In genomic region chr5:98300079-98300478, GRCm38 (mm10) we compare ENCODE assay signal across 29 mouse cellular contexts. TPM values are rescaled to one million over a fixed set of nuclear protein-coding genes. Genes with fewer than 3 reads are reported as not detected.
"Had no signal": no experiment of that assay in that cellular context is flagged by ENCODE, and none has a peak within 500 bp of the region (broad histone marks: within the 10 kb centered on the region; RNA-seq: fewer than 3 reads in every experiment).

No protein-coding gene starts in this region.

- H3K9me3 ChIP-seq: heart, embryonic 13.5 days; heart, embryonic 15.5 days; hindbrain, embryonic 12.5 days; limb, embryonic 10.5 days; limb, embryonic 12.5 days; liver, embryonic 13.5 days had no signal

- H3K27ac ChIP-seq: heart, embryonic 13.5 days; heart, embryonic 15.5 days; hindbrain, embryonic 12.5 days; hindbrain, embryonic 14.5 days; limb, embryonic 10.5 days; limb, embryonic 12.5 days; liver, embryonic 13.5 days had no signal

- H3K36me3 ChIP-seq: heart, embryonic 13.5 days; heart, embryonic 15.5 days; hindbrain, embryonic 12.5 days; limb, embryonic 10.5 days; limb, embryonic 12.5 days; liver, embryonic 13.5 days had no signal

- ATAC-seq: forebrain, postnatal 0 days; hindbrain, embryonic 16.5 days; inflammation-experienced regulatory T-cells, adult 6 months had no signal

- H3K4me1 ChIP-seq: heart, embryonic 13.5 days; heart, embryonic 15.5 days; hindbrain, embryonic 12.5 days; limb, embryonic 10.5 days; limb, embryonic 12.5 days; liver, embryonic 13.5 days had no signal

- H3K4me2 ChIP-seq: heart, embryonic 11.5 days; heart, embryonic 13.5 days; heart, embryonic 15.5 days; hindbrain, embryonic 12.5 days; hindbrain, embryonic 14.5 days; limb, embryonic 12.5 days; liver, embryonic 11.5 days; liver, embryonic 13.5 days had no signal

- H3K27me3 ChIP-seq: heart, embryonic 13.5 days; heart, embryonic 15.5 days; liver, embryonic 13.5 days had no signal

- H3K9ac ChIP-seq: forebrain, postnatal 0 days; heart, embryonic 13.5 days; heart, embryonic 15.5 days; hindbrain, embryonic 12.5 days; hindbrain, embryonic 14.5 days; limb, embryonic 12.5 days; liver, embryonic 13.5 days had no signal

- DNase-seq: forebrain, postnatal 0 days; gastrocnemius, postnatal 14 days; gastrocnemius, postnatal 36 days; heart, adult 18-20 months; heart, postnatal 14 days; heart, postnatal 36 days; kidney, adult 18-20 months; kidney, adult 8-10 months; kidney, postnatal 10 days; kidney, postnatal 25 days; kidney, postnatal 4 days; layer of hippocampus, adult 9-11 months; layer of hippocampus, postnatal 36 days; liver; liver, embryonic 13.5 days had no signal

- H3K4me3 ChIP-seq: heart, embryonic 13.5 days; heart, embryonic 15.5 days; hindbrain, embryonic 12.5 days; limb, embryonic 10.5 days; limb, embryonic 12.5 days; liver, embryonic 13.5 days had no signal

RNA-seq across cellular contexts. Expression of gene Cfap299, which starts 29.0 kb away (rescaled TPM):
- total RNA-seq: gastrocnemius, adult 18-20 months; gastrocnemius, adult 8-10 months; gastrocnemius, postnatal 14 days; gastrocnemius, postnatal 36 days; heart, postnatal 14 days; heart, postnatal 36 days; hematopoietic stem cell, adult 5-6 weeks had no signal
- polyA plus RNA-seq: heart, embryonic 11.5 days; heart, embryonic 15.5 days; inflammation-experienced regulatory T-cells, adult 6 months had no signal

RNA-seq across cellular contexts. Expression of gene Fgf5, which starts 46.1 kb away (rescaled TPM):
- total RNA-seq: heart, postnatal 14 days; heart, postnatal 36 days; hematopoietic stem cell, adult 5-6 weeks had no signal
- polyA plus RNA-seq: heart, postnatal 0 days; inflammation-experienced regulatory T-cells, adult 6 months had no signal
